In the genomic region with DNA sequence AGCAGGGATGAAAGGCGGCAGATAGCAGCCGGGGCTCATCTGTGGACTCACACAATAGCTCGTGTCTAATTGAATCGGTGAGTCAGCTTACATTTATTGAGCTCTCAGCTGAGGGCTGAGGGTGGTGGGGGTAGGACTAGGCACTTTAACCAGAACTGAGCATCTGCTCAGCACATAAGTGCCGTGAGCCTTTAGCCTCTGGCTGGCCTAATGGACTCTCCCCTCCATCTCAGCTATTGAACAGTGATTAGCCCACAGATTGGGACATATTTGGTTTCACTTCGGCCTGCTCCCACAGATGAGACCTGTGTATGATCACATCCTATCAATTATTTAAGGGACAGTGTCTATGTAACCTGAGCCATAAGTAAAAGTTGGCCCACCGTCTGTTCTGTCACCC, we compare ENCODE assay signal across 14 mouse cellular contexts.
DNase-seq lines count a peak whose midpoint lies in the region; ATAC-seq and TF ChIP-seq lines count a peak whose summit lies in the region.
"Had no signal": no experiment of that assay in that cellular context is flagged by ENCODE, and none has a peak within 500 bp of the region (broad histone marks: within the 10 kb centered on the region; RNA-seq: fewer than 3 reads in every experiment).

No protein-coding gene starts in this region.

- no peak for TF ChIP-seq CTCF in CH12.LX (conservative IDR thresholded peaks at IDR 0.05 in 1 of 2, IDR thresholded peaks at IDR 0.05 in 1 of 2; ENCODE audit: low read depth in 2 of 2, low read length in 2 of 2)

- no peaks in the 10 kb centered on the region for H3K36me3 ChIP-seq in CH12.LX (replicated peaks in 1 of 2; ENCODE audit: control insufficient read depth in 1 of 2, insufficient read depth in 1 of 2, low read length in 1 of 2)
- no peaks in the 10 kb centered on the region for H3K36me3 ChIP-seq in hindbrain, embryonic 14.5 days (replicated peaks; ENCODE audit: control insufficient read depth, insufficient read depth)
- no peaks in the 10 kb centered on the region for H3K36me3 ChIP-seq in midbrain, embryonic 16.5 days (ENCODE audit: control insufficient read depth, insufficient read depth, low read length)
- H3K36me3 ChIP-seq: heart, embryonic 15.5 days had no signal

- dilution Hi-C loops in CH12.LX (cut with MboI; ENCODE audit: extremely low pct_ligation_motif_present, extremely low pct_unique_long_range_greater_than_20kb, low sequenced_read_pairs), result no loop called here

- no peak for TF ChIP-seq POLR2A in CH12.LX (IDR thresholded peaks at IDR 0.05; ENCODE audit: low read depth, low read length)

- TF ChIP-seq EP300 in CH12.LX (IDR thresholded peaks at IDR 0.05; ENCODE audit: low read length), result no peak

- H3K4me2 ChIP-seq in CH12.LX (ENCODE audit: insufficient read depth, low read depth, poor library complexity, severe bottlenecking), result peak overlapping the region; percentile 11
- no peak overlapping the region for H3K4me2 ChIP-seq in hindbrain, embryonic 14.5 days (replicated peaks)
- no peak overlapping the region for H3K4me2 ChIP-seq in midbrain, embryonic 16.5 days (ENCODE audit: low read length)
- H3K4me2 ChIP-seq: heart, embryonic 15.5 days had no signal

- H3K9ac ChIP-seq in CH12.LX (ENCODE audit: insufficient read depth, low read depth), result no peak overlapping the region
- no peak overlapping the region for H3K9ac ChIP-seq in hindbrain, embryonic 14.5 days
- no peak overlapping the region for H3K9ac ChIP-seq in midbrain, embryonic 16.5 days (ENCODE audit: low read depth, low read length)
- H3K9ac ChIP-seq: heart, embryonic 15.5 days had no signal

- H3K79me2 ChIP-seq in CH12.LX (replicated peaks; ENCODE audit: control insufficient read depth, extremely low read depth, insufficient read depth, poor library complexity, severe bottlenecking), result no peaks in the 10 kb centered on the region

- H3K4me1 ChIP-seq in CH12.LX (ENCODE audit: control insufficient read depth in 1 of 2, insufficient read depth in 2 of 2), result no peaks in the 10 kb centered on the region
- H3K4me1 ChIP-seq in hindbrain, embryonic 14.5 days (replicated peaks; ENCODE audit: control insufficient read depth, insufficient read depth, low read length), result no peaks in the 10 kb centered on the region
- no peaks in the 10 kb centered on the region for H3K4me1 ChIP-seq in midbrain, embryonic 16.5 days (ENCODE audit: control insufficient read depth, insufficient read depth, low read length)
- H3K4me1 ChIP-seq: megakaryocyte, embryonic 14.5 days had no signal

- no peak for TF ChIP-seq RAD21 in CH12.LX (IDR thresholded peaks at IDR 0.05; ENCODE audit: low read depth, low read length)

- no peak overlapping the region for H3K27ac ChIP-seq in CH12.LX (ENCODE audit: insufficient read depth, low read depth)
- H3K27ac ChIP-seq in hindbrain, embryonic 14.5 days, result no peak overlapping the region
- no peak overlapping the region for H3K27ac ChIP-seq in midbrain, embryonic 16.5 days (ENCODE audit: low read length)
- H3K27ac ChIP-seq: heart, embryonic 15.5 days; stomach, postnatal 0 days had no signal

- in situ Hi-C loops in CH12.LX (cut with MboI; ENCODE audit: low pct_ligation_motif_present, low pct_unique_long_range_greater_than_20kb, low sequenced_read_pairs), result no loop called here

- H3K4me3 ChIP-seq in CH12.LX (replicated peaks in 1 of 3; ENCODE audit: low read depth in 2 of 3, low read length in 2 of 3, poor library complexity in 1 of 3), result no peak overlapping the region
- no peak overlapping the region for H3K4me3 ChIP-seq in hindbrain, embryonic 14.5 days (replicated peaks; ENCODE audit: low read length)
- H3K4me3 ChIP-seq in midbrain, embryonic 16.5 days (ENCODE audit: low read depth, low read length), result no peak overlapping the region
- H3K4me3 ChIP-seq: heart, embryonic 15.5 days; megakaryocyte, embryonic 14.5 days had no signal

- no peak for DNase-seq in CH12.LX (ENCODE audit: extremely low read depth)
- peak; percentile 52 for DNase-seq in brain, adult 2 months (ENCODE audit: low read depth, low spot score)
- peak; percentile 42 for DNase-seq in hindbrain, embryonic 14.5 days (ENCODE audit: low spot score)
- DNase-seq in cerebellum, postnatal 25 days, result no peak
- DNase-seq in adrenal gland, postnatal 4 days (ENCODE audit: low spot score in 2 of 2), result no peak
- DNase-seq: cerebellum, postnatal 36 days; kidney, postnatal 25 days; lung, adult 2 months had no signal

- WGBS in hindbrain, embryonic 14.5 days, result 29% methylated on average over 7 of the region's 7 CpGs
- WGBS in midbrain, embryonic 16.5 days, result 31% methylated on average over 7 of the region's 7 CpGs

- no peaks in the 10 kb centered on the region for H3K27me3 ChIP-seq in CH12.LX (replicated peaks)
- H3K27me3 ChIP-seq in hindbrain, embryonic 14.5 days (ENCODE audit: control insufficient read depth, insufficient read depth, low read length), result no peaks in the 10 kb centered on the region
- H3K27me3 ChIP-seq in midbrain, embryonic 16.5 days (ENCODE audit: control insufficient read depth, insufficient read depth, low read depth, low read length), result no peaks in the 10 kb centered on the region
- H3K27me3 ChIP-seq: heart, embryonic 15.5 days; megakaryocyte, embryonic 14.5 days had no signal

- peak; percentile 57 for ATAC-seq in hindbrain, embryonic 14.5 days (ENCODE audit: low FRiP score)
- 0 out of 2 replicates have a peak, but pooled peaks have one; percentile 60 for ATAC-seq in midbrain, embryonic 16.5 days
- no peak for ATAC-seq in megakaryocyte progenitor cell, adult 5-6 weeks (replicated peaks; ENCODE audit: poor library complexity)
- ATAC-seq: Patski had no signal

- H3K9me3 ChIP-seq in CH12.LX (replicated peaks; ENCODE audit: low read length), result no peaks in the 10 kb centered on the region
- no peaks in the 10 kb centered on the region for H3K9me3 ChIP-seq in hindbrain, embryonic 14.5 days (ENCODE audit: control insufficient read depth, low read length)
- H3K9me3 ChIP-seq in midbrain, embryonic 16.5 days (replicated peaks; ENCODE audit: control insufficient read depth, low read length, poor library complexity, severe bottlenecking), result no peaks in the 10 kb centered on the region
- H3K9me3 ChIP-seq: heart, embryonic 15.5 days; megakaryocyte, embryonic 14.5 days had no signal

TF ChIP-seq in CH12.LX, 34 proteins besides CTCF, POLR2A, EP300 and RAD21:
- no peak for TF ChIP-seq ZNF384 (IDR thresholded peaks at IDR 0.05; ENCODE audit: low read depth, low read length)
- no peak for TF ChIP-seq JUN (IDR thresholded peaks at IDR 0.05; ENCODE audit: insufficient read depth, low read depth, low read length)
- no peak for TF ChIP-seq UBTF (IDR thresholded peaks at IDR 0.05; ENCODE audit: low read depth, low read length)
- TF ChIP-seq CHD2 (IDR thresholded peaks at IDR 0.05; ENCODE audit: low read length), result no peak
- TF ChIP-seq ZC3H11A (IDR thresholded peaks at IDR 0.05; ENCODE audit: low read depth, low read length), result no peak
- TF ChIP-seq HCFC1 (IDR thresholded peaks at IDR 0.05; ENCODE audit: low read depth, low read length), result no peak
- no peak for TF ChIP-seq TCF12 (IDR thresholded peaks at IDR 0.05; ENCODE audit: low read depth, low read length)
- TF ChIP-seq ZKSCAN1 (IDR thresholded peaks at IDR 0.05; ENCODE audit: borderline replicate concordance, low read depth, low read length), result no peak
- no peak for TF ChIP-seq GABPA (IDR thresholded peaks at IDR 0.05; ENCODE audit: insufficient replicate concordance, low read depth, low read length)
- TF ChIP-seq SMC3 (IDR thresholded peaks at IDR 0.05; ENCODE audit: low read depth, low read length), result no peak
- TF ChIP-seq CHD1 (IDR thresholded peaks at IDR 0.05; ENCODE audit: low read depth, low read length), result no peak
- no peak for TF ChIP-seq MEF2A (IDR thresholded peaks at IDR 0.05; ENCODE audit: borderline replicate concordance, low read depth, low read length)
- no peak for TF ChIP-seq MAZ (IDR thresholded peaks at IDR 0.05; ENCODE audit: low read depth, low read length)
- TF ChIP-seq SIN3A (IDR thresholded peaks at IDR 0.05; ENCODE audit: low read length), result no peak
- TF ChIP-seq USF2 (conservative IDR thresholded peaks at IDR 0.05; ENCODE audit: low read depth, low read length), result no peak
- no peak for TF ChIP-seq MXI1 (IDR thresholded peaks at IDR 0.05; ENCODE audit: low read depth, low read length)
- no peak for TF ChIP-seq JUND (conservative IDR thresholded peaks at IDR 0.05; ENCODE audit: low read depth, low read length)
- TF ChIP-seq NELFE (IDR thresholded peaks at IDR 0.05; ENCODE audit: low read depth, low read length), result no peak

Comparison
In these comparisons a context has a peak if more than half of its experiments do, and no peak if none do; other contexts are left out.
1. DNase-seq: peak in brain, adult 2 months (single experiment) and hindbrain, embryonic 14.5 days (single experiment); none in CH12.LX (single experiment), cerebellum, postnatal 25 days (0 of 2) and adrenal gland, postnatal 4 days (0 of 2).